Mouse (Mus musculus) layer of hippocampus, adult 2 months (tissue): ENCODE data around the gene F12. TPM values are rescaled to one million over a fixed set of nuclear protein-coding genes. Genes with fewer than 3 reads are reported as not detected.

Source experiments
- DNase-seq, 2 experiments: peaks; one replicate each; pipeline ENCODE4 v3.0.0; 2022; ENCODE audit warnings: low spot score in 2 of 2
- H3K27ac ChIP-seq: fragments of 200-600 bp; 2 replicates; pipeline ENCODE4 v1.8.1; 2022
- H3K4me3 ChIP-seq: fragments of 200-600 bp; 2 replicates; pipeline ENCODE4 v1.8.1; 2022; ENCODE audit warnings: mild to moderate bottlenecking
- CTCF ChIP-seq: fragments of 200-600 bp; conservative IDR thresholded peaks from 2 replicates; pipeline ENCODE4 v1.8.1; 2022; ENCODE audit warnings: antibody characterized with exemption, mild to moderate bottlenecking, moderate library complexity
- microRNA-seq, 2 experiments: library from miRNA; unstranded; fragments of <30 nt; microRNA quantifications; one replicate each; pipeline ENCODE4 v1.2.0; 2021
- total RNA-seq, 2 experiments: library from RNA; stranded (reverse); gene quantifications; 2 replicates each; pipeline ENCODE4 v1.2.3; 2021

Gene F12
- total RNA-seq, 2 experiments from 2014 or later, result 0.44 to 0.93 TPM

DNA sequence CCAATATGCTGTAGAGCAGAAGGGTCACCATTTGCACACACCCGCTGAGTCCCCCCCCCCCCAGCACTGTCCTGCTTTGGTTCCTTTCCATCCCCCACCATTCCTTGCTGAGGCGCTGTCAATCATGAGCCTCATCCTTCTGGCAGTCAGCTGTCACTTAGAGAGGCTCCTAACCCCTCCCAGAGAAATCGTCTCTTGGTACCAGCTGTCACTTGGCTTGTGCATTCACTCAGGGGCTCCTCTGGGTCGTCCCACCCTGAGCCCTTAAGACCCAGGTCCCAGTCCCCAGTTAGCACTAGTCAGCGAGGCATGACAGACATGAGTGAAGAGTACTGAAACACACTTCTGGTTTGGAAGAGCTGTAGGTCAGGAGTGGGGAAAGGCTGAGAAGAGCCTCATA, 54.9 kb downstream of the F12 start:
- no peak for TF ChIP-seq CTCF
- H3K27ac ChIP-seq, result peak overlapping the region; percentile 82
- peak in 1 of 2 experiments; percentile 52 for DNase-seq
- peak overlapping the region; percentile 63; the same call in 1 of the 2 replicates for H3K4me3 ChIP-seq

GRCm38 (mm10) chr13:55371007-55371681, 55.4 kb downstream of the F12 start:
- Histone ChIP-seq H3K4me3 (peak overlapping the region; percentile 63), H3K27ac (peak overlapping the region; percentile 82)
- no peak for TF ChIP-seq CTCF
- DNase-seq, result peak in 1 of 2 experiments; percentile 50

DNA sequence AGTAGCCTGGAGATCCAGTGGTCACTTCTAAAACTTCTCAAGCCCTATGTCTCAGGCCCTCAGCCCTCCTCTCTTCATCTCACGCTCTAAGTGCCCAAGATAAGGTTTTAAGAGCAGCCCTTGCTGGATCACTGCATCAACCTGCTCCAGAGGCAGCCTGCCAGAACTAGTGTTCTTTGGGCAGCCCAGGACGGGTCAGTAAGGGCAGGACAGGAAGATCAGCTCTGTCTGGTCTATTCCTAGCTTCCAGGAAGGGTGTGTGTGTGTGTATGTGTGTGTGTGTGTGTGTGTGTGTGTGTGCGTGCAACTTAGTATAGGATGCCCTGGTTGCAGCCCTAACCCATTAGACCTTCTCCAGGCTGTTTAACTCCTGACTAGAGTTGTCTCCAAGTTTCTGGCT, 56.4 kb downstream of the F12 start:
- Histone ChIP-seq H3K4me3 (peak overlapping the region; percentile 63), H3K27ac (peak overlapping the region; percentile 88)
- DNase-seq, result no peak
- TF ChIP-seq CTCF, result no peak

GRCm38 (mm10) chr13:55369531-55370114, 57.0 kb downstream of the F12 start, which contains the start of gene Rgs14:
Gene Rgs14 (plus strand): TSS chr13:55369732.
- peak within 1 kb of the TSS; percentile 63 for H3K4me3 ChIP-seq
- DNase-seq, result peak in 1 of 2 experiments; percentile 45
- peak within 1 kb of the TSS; percentile 88 for H3K27ac ChIP-seq
- TF ChIP-seq CTCF, result no peak

- no peak overlapping the region; the same call in 1 of the 2 replicates for H3K27ac ChIP-seq
- no peak for DNase-seq
- H3K4me3 ChIP-seq, result no peak overlapping the region
- TF ChIP-seq CTCF, result peak; percentile 19; the same call in 1 of the 2 replicates
These were observed 58.2 kb downstream of the F12 start for GRCm38 (mm10) chr13:55368401-55368800.

Small RNA genes within 50 kb of the gene (microRNA-seq; reads per million reads assigned to microRNA genes)
- gene Mir6943, result 2.9 to 3.2 reads per million in 2 experiments

Other genes starting within 250 kb of the F12 start
- 100 to 1,000 TPM; 125 to 131 TPM for gene Nsd1, start 217.0 kb downstream of the F12 start, total RNA-seq
- gene Prelid1, start 106.3 kb downstream of the F12 start, total RNA-seq, result 100 to 1,000 TPM; 142 to 153 TPM
- 10 to 100 TPM; 82.8 to 84.2 TPM for gene Rab24, start 104.8 kb downstream of the F12 start, total RNA-seq
- 1 to 10 TPM; 1.2 to 1.8 TPM for gene Mxd3, start 97.0 kb downstream of the F12 start, total RNA-seq
- gene Lman2, start 64.0 kb downstream of the F12 start, total RNA-seq, result 10 to 100 TPM; 66.2 to 66.8 TPM
- 100 to 1,000 TPM; 113 to 119 TPM for gene Rgs14, start 57.1 kb downstream of the F12 start, total RNA-seq
- gene Slc34a1, start 28.6 kb downstream of the F12 start, total RNA-seq, result under 1 TPM in 1 of 2 experiments, not detected in 1; 0.15 TPM
- not detected for gene Pfn3, start 11.6 kb downstream of the F12 start, total RNA-seq
- 10 to 100 TPM; 64.8 to 65.8 TPM for gene Grk6, start 18.3 kb upstream of the F12 start, total RNA-seq
- gene Prr7, start 37.5 kb upstream of the F12 start, total RNA-seq, result 10 to 100 TPM; 83.0 to 84.5 TPM
- 100 to 1,000 TPM; 396 to 403 TPM for gene Dbn1, start 61.3 kb upstream of the F12 start, total RNA-seq
- 10 to 100 TPM; 97.4 to 99.9 TPM for gene Pdlim7, start 86.9 kb upstream of the F12 start, total RNA-seq
- 10 to 100 TPM; 12.2 to 13.7 TPM for gene Dok3, start 102.5 kb upstream of the F12 start, total RNA-seq
- 10 to 100 TPM; 56.2 to 60.6 TPM for gene Ddx41, start 109.9 kb upstream of the F12 start, total RNA-seq
- 10 to 100 TPM; 95.3 to 97.7 TPM for gene Fam193b, start 144.3 kb upstream of the F12 start, total RNA-seq
- 100 to 1,000 TPM; 133 to 138 TPM for gene Tmed9, start 146.9 kb upstream of the F12 start, total RNA-seq
- 10 to 100 TPM; 22.8 to 24.3 TPM for gene B4galt7, start 173.1 kb upstream of the F12 start, total RNA-seq
- 10 to 100 TPM; 38.7 to 50.2 TPM for gene Caml, start 196.2 kb upstream of the F12 start, total RNA-seq
- gene Ddx46, start 208.2 kb upstream of the F12 start, total RNA-seq, result 10 to 100 TPM; 50.8 to 54.8 TPM